Mouse (Mus musculus) layer of hippocampus, adult 6 months (tissue): ENCODE measurements around the gene Kctd21. TPM values are rescaled to one million over a fixed set of nuclear protein-coding genes. Genes with fewer than 3 reads are reported as not detected.

Source experiments
- long read RNA-seq, 2 experiments: library from polyadenylated mRNA; unstranded; transcript quantifications; one replicate each; pipeline ENCODE4 v2.0.0; 2019 to 2020
- polyA plus RNA-seq: library from polyadenylated mRNA; unstranded; fragments of <200 nt; fragmentation: Nextera tagmentation; gene quantifications from 2 replicates; pipeline ENCODE4 v1.2.3, GENCODE M21; 2021

Gene Kctd21
- 4.0 and 5.2 TPM in 2 replicates for polyA plus RNA-seq
- long read RNA-seq, experiment 1, transcript Kctd21-201 (2 exons, 2,966 nt), result major isoform, 7 of 10 reads
- long read RNA-seq, experiment 1, partial matches to known transcripts, result 0 of 10 reads
- long read RNA-seq, experiment 1, other reads (novel, unspliced or antisense), result 3 of 10 reads
- long read RNA-seq, experiment 2, transcript Kctd21-201 (2 exons, 2,966 nt), result major isoform, 33 of 50 reads
- long read RNA-seq, experiment 2, partial matches to known transcripts, result 4 of 50 reads
- long read RNA-seq, experiment 2, other reads (novel, unspliced or antisense), result 13 of 50 reads

DNA sequence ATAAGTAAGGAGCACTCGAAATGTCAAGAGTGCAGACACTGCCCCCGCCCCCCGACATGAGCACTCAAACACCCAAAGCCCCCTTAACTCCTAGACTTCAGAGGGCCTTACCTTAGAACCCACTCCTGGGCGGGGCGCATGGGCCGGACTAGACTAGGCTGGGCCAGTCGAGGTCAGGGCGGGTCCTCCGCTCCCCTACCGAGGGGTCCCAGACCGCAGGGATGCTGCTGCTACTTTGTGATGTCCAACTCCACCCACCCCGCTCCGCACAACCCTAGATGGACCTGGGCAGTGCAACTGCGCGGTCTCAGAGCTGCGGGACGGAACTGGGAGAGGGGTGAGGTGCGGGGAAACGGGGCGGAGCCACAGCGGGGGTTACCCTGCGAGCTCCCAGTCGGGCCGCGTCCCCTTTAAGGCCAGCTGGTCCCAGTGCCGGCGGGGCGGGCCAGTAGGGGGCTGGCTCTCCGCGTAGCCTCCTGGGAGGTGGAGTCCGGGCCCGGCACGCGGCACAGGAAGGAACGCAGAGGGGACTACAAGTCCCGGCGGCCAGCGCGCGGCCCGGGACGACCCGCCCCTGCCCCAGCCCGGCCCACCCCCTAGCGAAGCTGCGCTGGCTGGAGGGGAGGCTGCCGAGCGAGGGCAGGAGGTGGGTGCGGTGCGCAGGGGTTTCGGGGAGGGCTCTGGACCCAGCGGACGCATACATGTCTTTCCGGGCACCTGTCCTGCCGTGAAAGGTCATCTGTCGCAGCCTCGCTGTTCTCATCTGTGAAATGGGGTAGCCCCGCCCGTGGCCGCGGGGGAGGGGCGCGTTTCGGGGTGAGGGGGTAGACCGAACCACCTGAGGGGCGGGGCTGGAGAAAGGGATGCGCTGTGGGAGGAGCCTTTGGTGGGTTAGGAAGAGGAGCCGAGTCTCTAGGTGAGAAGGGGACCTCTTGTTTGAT, at the start of gene Kctd21, which contains the start of gene Usp35:
TSS of gene Kctd21 (plus strand) at position 602 of the 941 bp plus-strand sequence.
TSS of gene Usp35 (minus strand) at position 295 of the 941 bp plus-strand sequence.

Other genes with a start within 250 kb of the Kctd21 start
- 1.8 and 3.0 TPM in 2 replicates for gene Usp35, start 307 bp upstream of the Kctd21 start, polyA plus RNA-seq
- 8.7 and 9.5 TPM in 2 replicates for gene Alg8, start 39.3 kb downstream of the Kctd21 start, polyA plus RNA-seq
- gene Ndufc2, start 67.7 kb downstream of the Kctd21 start, polyA plus RNA-seq, result 577 and 625 TPM in 2 replicates
- gene Thrsp, start 85.4 kb downstream of the Kctd21 start, polyA plus RNA-seq, result 166 and 221 TPM in 2 replicates
- gene Kctd14, start 119.0 kb downstream of the Kctd21 start, polyA plus RNA-seq, result 5.1 and 6.5 TPM in 2 replicates
- 20.9 and 23.3 TPM in 2 replicates for gene Ints4, start 148.6 kb downstream of the Kctd21 start, polyA plus RNA-seq
- 133 and 153 TPM in 2 replicates for gene Aamdc, start 247.2 kb downstream of the Kctd21 start, polyA plus RNA-seq
- 9.1 and 13.2 TPM in 2 replicates for gene Rsf1, start 247.6 kb downstream of the Kctd21 start, polyA plus RNA-seq